Mouse (Mus musculus) natural killer cell, adult 2 months (primary cell): ENCODE measurements around the gene Elavl4.

Source experiments
- DNase-seq, 2 experiments: peaks; one replicate each; pipeline ENCODE4 v3.0.0; 2022; ENCODE audit warnings: low spot score in 2 of 2

Elavl4 gene

DNA sequence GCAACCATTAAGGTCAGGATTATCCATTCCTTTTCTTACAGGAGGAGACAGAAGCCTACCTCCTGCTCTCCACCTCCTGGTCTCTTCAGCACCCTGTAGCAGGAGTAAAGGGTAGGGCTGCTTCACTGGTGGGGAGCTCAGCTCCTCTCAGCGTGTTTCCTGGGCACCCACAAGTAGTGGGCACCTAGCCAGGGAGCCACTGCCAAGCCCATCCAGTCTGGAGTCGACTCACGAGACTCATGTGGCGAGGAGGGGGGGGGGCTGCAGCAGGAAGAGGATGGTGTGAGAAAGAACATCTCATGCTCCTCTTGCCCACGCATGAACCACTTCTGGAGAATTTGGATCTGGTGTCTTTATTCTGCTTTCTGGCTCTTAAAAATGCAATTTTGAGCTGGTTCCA is 186.5 kb downstream of the Elavl4 start:
- no peak for DNase-seq

DNA sequence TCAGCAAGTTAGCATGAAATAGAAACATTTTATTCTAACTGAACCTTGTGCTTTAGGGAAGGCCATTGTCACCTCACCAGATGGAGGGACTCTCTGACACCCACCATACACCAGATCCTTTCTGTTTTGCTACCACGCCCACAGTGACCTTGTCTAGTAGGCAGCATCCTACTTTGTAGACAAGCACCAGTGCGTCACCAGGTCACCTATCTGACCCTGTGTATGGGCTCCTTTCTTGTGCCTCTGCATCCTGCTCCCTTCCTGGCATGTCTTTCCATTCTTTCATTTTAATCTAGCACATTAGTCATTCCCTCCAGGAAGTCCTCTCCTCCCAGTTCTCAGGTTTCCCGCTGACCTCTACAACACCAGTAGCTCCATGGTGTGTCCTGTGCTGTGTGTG is 190.1 kb downstream of the Elavl4 start:
- no peak for DNase-seq

DNA sequence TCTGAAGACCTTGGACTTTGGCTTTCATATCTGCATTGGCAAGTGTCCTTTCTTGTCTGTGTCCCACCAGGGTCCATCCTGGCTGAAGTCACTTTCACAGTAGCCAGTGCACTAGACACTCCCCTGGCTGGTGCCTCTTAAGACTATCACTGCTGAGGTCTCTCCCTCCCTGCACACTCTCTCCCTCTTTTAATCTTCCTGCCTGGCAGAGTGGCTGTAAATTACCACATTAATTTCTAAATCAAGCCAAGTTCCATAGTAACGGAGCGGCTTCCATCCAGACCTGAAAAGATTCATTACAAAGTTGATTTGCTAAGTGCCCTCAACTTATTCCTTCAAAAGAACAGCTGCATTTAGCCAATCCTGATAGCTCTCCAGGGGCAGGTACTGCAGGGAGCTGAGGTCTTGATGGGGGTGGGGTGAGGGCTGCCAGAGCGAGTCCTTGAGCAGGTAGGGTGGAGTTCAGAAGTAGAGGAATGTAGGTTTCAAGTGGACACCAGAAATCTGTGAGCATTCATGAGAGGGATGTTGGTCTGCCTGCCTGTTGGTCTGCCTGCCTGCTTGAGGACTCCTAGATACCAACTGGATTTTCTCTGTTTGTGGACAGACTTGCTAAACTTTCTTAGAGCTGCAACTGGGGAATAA is 194.1 kb downstream of the Elavl4 start:
- DNase-seq = no peak

GRCm38 (mm10) chr4:110155954-110156353 is 195.8 kb downstream of the Elavl4 start:
- no peak for DNase-seq
